Mouse (Mus musculus) liver, embryonic 13.5 days (tissue): ENCODE data around the gene Bach2. TPM values are rescaled to one million over a fixed set of nuclear protein-coding genes. Genes with fewer than 3 reads are reported as not detected.

Experiments
- ATAC-seq: fragments of 200-750 bp; cut with Nextera tagmentation; 2 replicates; pipeline ENCODE4 v1.8.0; 2017; ENCODE audit warnings: low read depth, mild to moderate bottlenecking, moderate number of reproducible peaks, moderate library complexity
- DNase-seq: peaks from one replicate; pipeline ENCODE4 v3.0.0; 2022
- H3K27ac ChIP-seq: fragments of 300-500 bp; sonication (generic); 2 replicates; pipeline ENCODE4 v1.5.1; 2015; ENCODE audit warnings: moderate library complexity, mild to moderate bottlenecking, inconsistent platforms
- H3K27me3 ChIP-seq: fragments of 300-500 bp; sonication (generic); 2 replicates; pipeline ENCODE4 v1.6.1; 2015; ENCODE audit warnings: mild to moderate bottlenecking, inconsistent platforms
- H3K36me3 ChIP-seq: fragments of 300-500 bp; sonication (generic); 2 replicates; pipeline ENCODE4 v1.6.1; 2015; ENCODE audit warnings: mild to moderate bottlenecking, inconsistent platforms
- H3K4me1 ChIP-seq: fragments of 300-500 bp; sonication (generic); replicated peaks from 2 replicates; pipeline ENCODE4 v1.6.1; 2015; ENCODE audit warnings: inconsistent platforms
- H3K4me2 ChIP-seq: fragments of 300-500 bp; sonication (generic); 2 replicates; pipeline ENCODE4 v1.6.1; 2015; ENCODE audit warnings: inconsistent platforms, mild to moderate bottlenecking, moderate library complexity
- H3K4me3 ChIP-seq: fragments of 300-500 bp; sonication (generic); replicated peaks from 2 replicates; pipeline ENCODE4 v1.5.1; 2015; ENCODE audit warnings: mild to moderate bottlenecking, inconsistent platforms
- H3K9ac ChIP-seq: fragments of 300-500 bp; sonication (generic); 2 replicates; pipeline ENCODE4 v1.6.1; 2015; ENCODE audit warnings: mild to moderate bottlenecking, inconsistent platforms
- H3K9me3 ChIP-seq: fragments of 300-500 bp; sonication (generic); replicated peaks from 2 replicates; pipeline ENCODE4 v1.6.1; 2016; ENCODE audit warnings: inconsistent platforms
- WGBS: fragments of 180-500 bp; shearing (Covaris S2); methylation state at CpG from one replicate; pipeline ENCODE4 v1.1.7; 2015; ENCODE audit not compliant: insufficient replicate concordance; 5-methylcytosine and 5-hydroxymethylcytosine counted together
- polyA plus RNA-seq: library from polyadenylated mRNA; unstranded; fragments of >200 nt; fragmentation: Nextera tagmentation; extraction: Ambion mirVana; gene quantifications from 2 replicates; pipeline ENCODE4 v1.2.1, GENCODE M21; 2015

Bach2 gene
- polyA plus RNA-seq, 1 experiment from 2014 or later: 1.2 TPM

- H3K27ac ChIP-seq: no peak overlapping the region
- 69% methylated on average over 11 of the region's 11 CpGs for WGBS
- H3K4me1 ChIP-seq: no peaks in the 10 kb centered on the region
- no peak overlapping the region for H3K4me3 ChIP-seq
- no peak overlapping the region for H3K9ac ChIP-seq
- H3K4me2 ChIP-seq: no peak overlapping the region
- H3K36me3 ChIP-seq: no peaks in the 10 kb centered on the region
- no peak for DNase-seq
- ATAC-seq: no peak
- H3K9me3 ChIP-seq: no peaks in the 10 kb centered on the region
- H3K27me3 ChIP-seq: no peaks in the 10 kb centered on the region
Observed at GRCm38 (mm10) chr4:32439974-32440739, 201.6 kb downstream of the Bach2 start.

DNA sequence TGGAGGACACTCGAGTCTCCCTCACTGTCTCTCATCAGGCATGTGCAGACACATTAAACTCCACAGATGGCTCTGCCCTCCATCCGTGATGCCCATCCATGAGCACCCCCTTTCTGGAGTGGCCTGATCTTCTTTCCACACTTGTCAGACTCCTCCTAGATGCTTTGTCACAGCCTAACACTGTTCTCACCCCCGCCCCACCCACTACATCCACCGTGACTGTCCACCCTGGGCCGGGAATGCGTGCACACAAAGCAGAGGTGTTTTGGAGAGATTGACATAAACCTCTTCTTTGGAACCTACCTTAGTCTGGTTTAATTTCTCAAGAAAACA, 202.1 kb downstream of the Bach2 start:
- no peaks in the 10 kb centered on the region for H3K36me3 ChIP-seq
- no peak overlapping the region for H3K4me3 ChIP-seq
- no peak overlapping the region for H3K4me2 ChIP-seq
- H3K9me3 ChIP-seq: no peaks in the 10 kb centered on the region
- H3K27me3 ChIP-seq: no peaks in the 10 kb centered on the region
- DNase-seq (no peak), ATAC-seq (no peak)
- 76% methylated on average over 6 of the region's 6 CpGs for WGBS
- no peak overlapping the region for H3K9ac ChIP-seq
- H3K4me1 ChIP-seq: no peaks in the 10 kb centered on the region
- no peak overlapping the region for H3K27ac ChIP-seq

GRCm38 (mm10) chr4:32444671-32445196, 206.1 kb downstream of the Bach2 start:
- ATAC-seq: no peak
- Histone ChIP-seq H3K4me3 (no peak overlapping the region), H3K4me2 (no peak overlapping the region), H3K9ac (no peak overlapping the region), H3K27ac (no peak overlapping the region), H3K27me3 (no peaks in the 10 kb centered on the region), H3K9me3 (no peaks in the 10 kb centered on the region), H3K4me1 (no peaks in the 10 kb centered on the region), H3K36me3 (no peaks in the 10 kb centered on the region)
- DNase-seq: no peak
- 48% methylated on average over 1 of the region's 1 CpGs for WGBS

- no peak for DNase-seq
- no peaks in the 10 kb centered on the region for H3K4me1 ChIP-seq
- H3K27ac ChIP-seq: no peak overlapping the region
- H3K9me3 ChIP-seq: no peaks in the 10 kb centered on the region
- WGBS: 67% methylated on average over 3 of the region's 3 CpGs
- no peaks in the 10 kb centered on the region for H3K27me3 ChIP-seq
- no peak overlapping the region for H3K4me3 ChIP-seq
- no peak overlapping the region for H3K9ac ChIP-seq
- H3K36me3 ChIP-seq: no peaks in the 10 kb centered on the region
- no peak for ATAC-seq
- H3K4me2 ChIP-seq: no peak overlapping the region
Observed at GRCm38 (mm10) chr4:32447850-32448249, 209.2 kb downstream of the Bach2 start.

GRCm38 (mm10) chr4:32461986-32462385, 223.4 kb downstream of the Bach2 start:
- no peaks in the 10 kb centered on the region for H3K9me3 ChIP-seq
- H3K9ac ChIP-seq: no peak overlapping the region
- H3K4me1 ChIP-seq: no peaks in the 10 kb centered on the region
- WGBS: 67% methylated on average over 7 of the region's 7 CpGs
- no peak overlapping the region for H3K27ac ChIP-seq
- H3K4me2 ChIP-seq: no peak overlapping the region
- H3K4me3 ChIP-seq: no peak overlapping the region
- DNase-seq (no peak), ATAC-seq (no peak)
- H3K27me3 ChIP-seq: no peaks in the 10 kb centered on the region
- H3K36me3 ChIP-seq: no peaks in the 10 kb centered on the region

DNA sequence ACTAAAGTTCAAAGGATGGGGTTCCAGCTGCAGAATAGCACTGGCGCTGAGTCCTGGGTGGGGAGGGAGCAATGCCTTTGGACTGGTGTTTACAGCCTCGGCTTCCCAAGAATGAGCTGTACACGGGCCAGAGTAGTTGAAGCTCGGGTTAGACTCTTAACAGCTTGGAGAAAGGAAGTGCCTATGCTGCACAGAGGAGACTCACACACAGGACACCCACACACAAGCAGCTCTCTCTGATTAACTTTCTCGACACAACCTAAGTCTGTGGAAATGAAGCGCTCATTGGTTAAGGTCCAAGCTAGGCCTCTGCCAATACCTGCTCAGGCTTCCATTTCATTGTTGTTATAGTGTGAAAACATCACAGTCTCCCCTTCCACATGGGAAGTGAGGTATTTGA, 224.5 kb downstream of the Bach2 start:
- WGBS: 65% methylated on average over 6 of the region's 6 CpGs
- no peaks in the 10 kb centered on the region for H3K36me3 ChIP-seq
- H3K27ac ChIP-seq: no peak overlapping the region

DNA sequence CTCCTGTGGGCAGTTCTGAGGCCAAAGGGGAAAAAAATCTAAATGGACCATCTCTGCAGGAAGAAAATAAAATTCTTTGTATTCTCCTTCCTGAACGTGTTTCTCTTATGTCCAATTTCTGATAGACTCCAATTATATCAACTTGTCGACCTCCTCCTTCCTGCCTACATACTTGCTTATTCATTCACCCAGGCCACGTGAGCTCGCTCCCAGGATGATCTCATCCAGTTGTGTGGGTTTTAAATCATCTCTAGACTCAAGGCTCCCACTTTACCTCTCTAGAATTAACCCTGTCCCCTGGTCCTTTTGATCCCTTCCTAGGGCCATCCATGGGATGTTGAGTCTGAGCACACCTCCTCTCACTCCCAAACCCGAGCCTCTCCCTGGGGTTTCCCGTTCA, 225.9 kb downstream of the Bach2 start:
- Histone ChIP-seq H3K9ac (no peak overlapping the region), H3K9me3 (no peaks in the 10 kb centered on the region), H3K4me2 (no peak overlapping the region), H3K4me3 (no peak overlapping the region), H3K4me1 (no peaks in the 10 kb centered on the region), H3K27me3 (no peaks in the 10 kb centered on the region), H3K36me3 (no peaks in the 10 kb centered on the region), H3K27ac (no peak overlapping the region)
- DNase-seq (no peak), ATAC-seq (no peak)
- 58% methylated on average over 6 of the region's 6 CpGs for WGBS

More for the DNA sequence above, 224.5 kb downstream of the Bach2 start:
- Histone ChIP-seq H3K4me1 (no peaks in the 10 kb centered on the region), H3K9me3 (no peaks in the 10 kb centered on the region), H3K4me2 (no peak overlapping the region), H3K27me3 (no peaks in the 10 kb centered on the region), H3K4me3 (no peak overlapping the region), H3K9ac (no peak overlapping the region)
- ATAC-seq: no peak
- DNase-seq: no peak

DNA sequence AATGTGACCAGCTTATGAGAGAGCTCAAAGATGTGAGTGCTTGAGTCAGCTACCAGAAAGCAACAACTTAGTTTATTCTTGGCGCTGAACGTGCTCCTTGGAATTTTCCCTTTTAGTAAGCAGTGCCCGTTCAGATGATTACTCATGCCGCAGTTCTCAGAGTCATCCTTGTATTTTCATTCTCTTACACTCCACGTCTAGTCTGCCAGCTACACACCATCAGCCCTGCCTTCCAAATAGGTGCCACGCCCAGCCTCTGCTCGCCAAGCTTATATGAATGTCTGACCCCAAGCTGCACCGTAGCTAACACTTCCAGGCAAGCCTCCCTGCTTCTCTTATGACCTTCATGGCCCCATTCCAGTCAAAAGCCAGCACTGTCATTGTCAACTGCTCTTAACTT, 227.4 kb downstream of the Bach2 start:
- Histone ChIP-seq H3K36me3 (no peaks in the 10 kb centered on the region), H3K4me3 (no peak overlapping the region), H3K4me1 (no peaks in the 10 kb centered on the region), H3K4me2 (no peak overlapping the region), H3K9ac (no peak overlapping the region), H3K27me3 (no peaks in the 10 kb centered on the region), H3K9me3 (no peaks in the 10 kb centered on the region), H3K27ac (no peak overlapping the region)
- ATAC-seq: no peak
- no peak for DNase-seq
- 67% methylated on average over 8 of the region's 8 CpGs for WGBS

GRCm38 (mm10) chr4:32477977-32478660, 239.5 kb downstream of the Bach2 start:
- Histone ChIP-seq H3K4me3 (no peak overlapping the region), H3K27ac (no peak overlapping the region), H3K4me1 (no peaks in the 10 kb centered on the region), H3K36me3 (no peaks in the 10 kb centered on the region), H3K9me3 (no peaks in the 10 kb centered on the region), H3K4me2 (no peak overlapping the region), H3K27me3 (no peaks in the 10 kb centered on the region), H3K9ac (no peak overlapping the region)
- 64% methylated on average over 6 of the region's 6 CpGs for WGBS
- ATAC-seq (no peak), DNase-seq (no peak)

DNA sequence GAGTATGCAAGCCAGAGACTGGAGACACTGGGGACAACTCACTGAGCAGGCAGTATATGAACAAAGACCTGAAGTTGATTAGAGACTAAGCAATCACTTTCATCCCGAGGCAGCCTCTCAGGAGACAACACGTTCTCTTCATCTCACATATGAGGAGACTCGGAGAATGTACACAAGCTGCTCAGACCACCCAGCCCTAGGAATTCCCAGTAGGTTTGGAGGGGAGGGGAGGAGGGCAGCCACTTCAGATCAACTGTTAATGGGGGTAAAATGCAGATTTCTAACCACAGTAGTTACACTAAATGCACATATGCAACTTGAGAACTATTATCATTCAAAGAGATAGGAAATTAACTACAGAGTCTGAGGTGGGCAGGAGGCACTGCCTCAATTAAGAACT, 240.6 kb downstream of the Bach2 start:
- Histone ChIP-seq H3K36me3 (no peaks in the 10 kb centered on the region), H3K9me3 (no peaks in the 10 kb centered on the region), H3K9ac (no peak overlapping the region), H3K4me3 (no peak overlapping the region), H3K27ac (no peak overlapping the region), H3K4me1 (no peaks in the 10 kb centered on the region), H3K27me3 (no peaks in the 10 kb centered on the region), H3K4me2 (no peak overlapping the region)
- no peak for DNase-seq
- no peak for ATAC-seq
- 46% methylated on average over 3 of the region's 3 CpGs for WGBS

DNA sequence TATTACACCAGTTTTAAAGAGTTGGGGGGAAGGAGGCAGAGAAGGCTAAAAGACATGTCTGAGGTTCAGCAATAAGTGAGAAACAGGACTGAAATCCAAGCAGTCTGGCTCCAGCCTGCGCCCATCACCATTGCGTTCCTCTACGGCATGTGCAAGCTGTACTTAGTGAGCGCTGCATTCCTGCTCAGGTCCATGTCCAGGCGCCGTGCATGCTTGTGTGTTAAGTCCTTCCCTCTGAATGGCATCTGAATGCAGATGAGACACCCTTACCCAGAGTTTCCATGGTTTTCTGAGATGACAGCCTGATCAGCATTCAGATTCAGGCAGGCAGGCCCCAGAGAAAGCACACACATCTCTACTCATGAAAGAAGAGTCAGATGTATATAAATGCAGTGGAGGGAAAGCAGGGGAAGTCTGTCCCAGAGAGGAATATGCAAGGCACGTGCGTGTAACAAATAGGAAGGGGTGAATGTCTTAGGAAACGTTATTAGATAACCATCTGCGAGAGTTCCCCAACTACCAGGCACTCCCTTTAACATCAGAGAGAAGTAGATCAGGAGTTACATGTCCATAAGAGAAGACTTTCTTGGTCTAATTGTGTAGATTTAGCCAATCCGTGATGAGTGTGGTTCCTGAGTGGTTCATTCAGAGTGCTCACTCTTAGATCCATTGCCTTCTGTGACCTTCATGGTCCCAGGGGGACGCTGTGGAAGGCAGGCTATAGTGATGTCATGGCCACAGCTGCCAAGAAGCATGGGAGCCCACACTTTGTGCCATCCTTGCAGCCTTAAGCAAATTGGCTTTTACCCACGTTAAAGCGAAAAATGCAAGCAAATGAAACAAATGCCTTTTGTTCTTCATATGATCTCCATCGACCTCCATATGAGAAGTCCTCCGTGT, 241.4 kb downstream of the Bach2 start:
- Histone ChIP-seq H3K27ac (no peak overlapping the region), H3K4me2 (no peak overlapping the region), H3K9ac (no peak overlapping the region), H3K27me3 (no peaks in the 10 kb centered on the region), H3K9me3 (no peaks in the 10 kb centered on the region), H3K4me3 (no peak overlapping the region), H3K4me1 (no peaks in the 10 kb centered on the region), H3K36me3 (no peaks in the 10 kb centered on the region)
- ATAC-seq: no peak
- WGBS: 65% methylated on average over 16 of the region's 16 CpGs
- DNase-seq: no peak
